Comparison of ENCODE assay signal across 34 mouse cellular contexts in the genomic region with DNA sequence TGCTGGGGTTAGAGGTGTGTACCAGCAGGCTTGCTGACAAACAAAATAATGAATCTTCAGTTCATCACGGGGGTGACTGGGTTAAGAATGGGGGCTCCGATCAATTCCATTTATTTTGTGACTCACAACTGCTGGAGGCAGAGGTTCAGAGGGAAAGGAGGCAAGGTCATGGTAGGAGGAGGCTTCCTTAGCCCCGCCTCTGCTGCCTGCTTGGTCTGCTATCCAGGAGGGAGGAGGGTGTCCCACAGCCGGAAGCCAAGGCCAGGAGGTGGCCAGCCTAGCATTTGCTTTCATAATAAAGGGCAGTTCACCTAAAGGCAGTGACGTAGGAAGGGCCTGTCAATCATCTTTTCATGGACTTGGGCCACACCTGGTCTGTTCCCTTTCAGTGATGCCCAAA. TPM values are rescaled to one million over a fixed set of nuclear protein-coding genes. Genes with fewer than 3 reads are reported as not detected.
DNase-seq lines count a peak whose midpoint lies in the region; ATAC-seq and TF ChIP-seq lines count a peak whose summit lies in the region.
"Had no signal": no experiment of that assay in that cellular context is flagged by ENCODE, and none has a peak within 500 bp of the region (broad histone marks: within the 10 kb centered on the region; RNA-seq: fewer than 3 reads in every experiment).

No protein-coding gene starts in this region.

- 55% methylated on average over 5 of the region's 5 CpGs for WGBS in stomach, embryonic 16.5 days
- WGBS in midbrain, embryonic 13.5 days: 71% methylated on average over 5 of the region's 5 CpGs

- H3K36me3 ChIP-seq in E14TG2a.4 (ENCODE audit: insufficient read depth, low read length): no peaks in the 10 kb centered on the region; the same call in 1 of the 2 replicates
- H3K36me3 ChIP-seq in stomach, embryonic 16.5 days (ENCODE audit: control insufficient read depth, insufficient read depth, low read length): no peaks in the 10 kb centered on the region
- no peaks in the 10 kb centered on the region for H3K36me3 ChIP-seq in midbrain, embryonic 13.5 days
- H3K36me3 ChIP-seq: embryonic facial prominence, embryonic 13.5 days; G1E; heart, embryonic 13.5 days; liver, embryonic 12.5 days; neural tube, embryonic 12.5 days had no signal

- peak; percentile 40 for DNase-seq in 416B (ENCODE audit: low read depth)
- peak; percentile 50 for DNase-seq in adrenal gland, postnatal 10 days
- no peak for DNase-seq in spleen, postnatal 4 days (ENCODE audit: low spot score in 2 of 2)
- DNase-seq: cerebellum, postnatal 10 days; gastrocnemius, adult 2 months; gastrocnemius, postnatal 36 days; heart, postnatal 10 days; kidney, adult 18-20 months; kidney, postnatal 36 days; layer of hippocampus, postnatal 36 days; left cerebral cortex, postnatal 4 days; liver, postnatal 0 days; lung, postnatal 36 days; retina, postnatal 1 day; right cerebral cortex, postnatal 14 days; thymus, postnatal 4 days had no signal

- no peak overlapping the region for H3K9ac ChIP-seq in stomach, embryonic 16.5 days (ENCODE audit: low read length)
- H3K9ac ChIP-seq in midbrain, embryonic 13.5 days (replicated peaks): no peak overlapping the region
- H3K9ac ChIP-seq: embryonic facial prominence, embryonic 13.5 days; heart, embryonic 13.5 days; liver, embryonic 12.5 days; liver, postnatal 0 days; neural tube, embryonic 12.5 days had no signal

- peak overlapping the region; percentile 14; the same call in 1 of the 2 replicates for H3K4me3 ChIP-seq in E14TG2a.4 (replicated peaks; ENCODE audit: low read length)
- H3K4me3 ChIP-seq in stomach, embryonic 16.5 days (replicated peaks; ENCODE audit: low read length): no peak overlapping the region
- no peak overlapping the region for H3K4me3 ChIP-seq in midbrain, embryonic 13.5 days (replicated peaks)
- H3K4me3 ChIP-seq: embryonic facial prominence, embryonic 13.5 days; gastrocnemius, adult 2 months; heart, adult 2 months; heart, embryonic 13.5 days; layer of hippocampus, adult 2 months; liver, embryonic 12.5 days; myocyte; neural tube, embryonic 12.5 days had no signal

- no peak for TF ChIP-seq CTCF in E14TG2a.4 (conservative IDR thresholded peaks at IDR 0.05; ENCODE audit: low read length)

- H3K27me3 ChIP-seq in E14TG2a.4 (ENCODE audit: insufficient read depth, low read length): no peaks in the 10 kb centered on the region
- no peaks in the 10 kb centered on the region for H3K27me3 ChIP-seq in stomach, embryonic 16.5 days (ENCODE audit: control insufficient read depth, insufficient read depth, low read length)
- H3K27me3 ChIP-seq in midbrain, embryonic 13.5 days: no peaks in the 10 kb centered on the region
- H3K27me3 ChIP-seq: CH12.LX; embryonic facial prominence, embryonic 13.5 days; heart, embryonic 13.5 days; liver, embryonic 12.5 days; neural tube, embryonic 12.5 days; Patski had no signal

- peaks cover 31% of the 10 kb centered on the region for H3K4me1 ChIP-seq in E14TG2a.4 (replicated peaks; ENCODE audit: low read depth, low read length)
- H3K4me1 ChIP-seq in stomach, embryonic 16.5 days (ENCODE audit: control insufficient read depth, insufficient read depth, low read length): no peaks in the 10 kb centered on the region
- H3K4me1 ChIP-seq in midbrain, embryonic 13.5 days (replicated peaks): no peaks in the 10 kb centered on the region
- H3K4me1 ChIP-seq: embryonic facial prominence, embryonic 13.5 days; neural tube, embryonic 12.5 days had no signal

- H3K4me2 ChIP-seq in stomach, embryonic 16.5 days (ENCODE audit: low read depth, low read length): no peak overlapping the region
- H3K4me2 ChIP-seq in midbrain, embryonic 13.5 days (replicated peaks): no peak overlapping the region
- H3K4me2 ChIP-seq: embryonic facial prominence, embryonic 13.5 days; heart, embryonic 13.5 days; liver, embryonic 12.5 days; midbrain, embryonic 11.5 days; neural tube, embryonic 12.5 days had no signal

- no peaks in the 10 kb centered on the region for H3K9me3 ChIP-seq in E14TG2a.4 (ENCODE audit: low read length)
- no peaks in the 10 kb centered on the region for H3K9me3 ChIP-seq in stomach, embryonic 16.5 days (replicated peaks; ENCODE audit: control insufficient read depth, low read length)
- H3K9me3 ChIP-seq in midbrain, embryonic 13.5 days: no peaks in the 10 kb centered on the region
- H3K9me3 ChIP-seq: embryonic facial prominence, embryonic 13.5 days; G1E; heart, embryonic 13.5 days; liver, embryonic 12.5 days; neural tube, embryonic 12.5 days had no signal

- peak; percentile 71; the same call in 1 of the 2 replicates for ATAC-seq in stomach, embryonic 16.5 days (ENCODE audit: insufficient read depth, low FRiP score)
- ATAC-seq in midbrain, embryonic 13.5 days: no peak
- ATAC-seq: forebrain, embryonic 16.5 days; hindbrain, embryonic 16.5 days; liver, embryonic 12.5 days; liver, postnatal 0 days; Patski had no signal

- H3K27ac ChIP-seq in stomach, embryonic 16.5 days (ENCODE audit: low read length): no peak overlapping the region
- H3K27ac ChIP-seq in midbrain, embryonic 13.5 days: no peak overlapping the region
- H3K27ac ChIP-seq: embryonic facial prominence, embryonic 13.5 days; gastrocnemius, adult 2 months; heart, adult 2 months; heart, embryonic 13.5 days; layer of hippocampus, adult 2 months; liver, embryonic 12.5 days; neural tube, embryonic 12.5 days had no signal

RNA-seq across cellular contexts. Expression of a gene that starts 15.6 kb away (rescaled TPM):
- 1 to 10 TPM; 6.6 to 7.1 TPM for total RNA-seq in adrenal gland, postnatal 10 days (2021)
- polyA plus RNA-seq in stomach, embryonic 16.5 days (2015; fragmentation: Nextera tagmentation; extraction: Ambion mirVana): 7.4 and 8.8 TPM in 2 replicates
- polyA plus RNA-seq in midbrain, embryonic 13.5 days (2015; fragmentation: Nextera tagmentation; extraction: Ambion mirVana): 9.0 and 9.3 TPM in 2 replicates

RNA-seq across cellular contexts. Expression of a gene that starts 35.0 kb away (rescaled TPM):
- 1 to 10 TPM in 1 of 2 experiments, under 1 TPM in 1; 0.85 to 1.1 TPM for total RNA-seq in adrenal gland, postnatal 10 days (2021)
- polyA plus RNA-seq in stomach, embryonic 16.5 days (2015; fragmentation: Nextera tagmentation; extraction: Ambion mirVana): 1.4 and 1.6 TPM in 2 replicates
- polyA plus RNA-seq in midbrain, embryonic 13.5 days (2015; fragmentation: Nextera tagmentation; extraction: Ambion mirVana): 0.20 and 0.44 TPM in 2 replicates
- total RNA-seq: G1E; midbrain, postnatal 0 days had no signal
- polyA plus RNA-seq: C2C12, G1E, myocyte, Patski had no signal

Comparison
In these comparisons a context has a peak if more than half of its experiments do, and no peak if none do; other contexts are left out.
1. DNase-seq: peak in 416B (single experiment) and adrenal gland, postnatal 10 days (single experiment); none in spleen, postnatal 4 days (0 of 2).